Mouse (Mus musculus): ENCODE results near the gene H2al1i. TPM values are rescaled to one million over a fixed set of nuclear protein-coding genes. Genes with fewer than 3 reads are reported as not detected.
"Not testable (repeated sequence)": the region's sequence is repeated elsewhere in the genome, so short reads cannot be mapped to it uniquely, and the experiment has no call there.

H2al1i gene
- polyA plus RNA-seq, 1 experiment from 2014 or later = not detected

- not testable (repeated sequence) for ATAC-seq (ENCODE audit: insufficient number of reproducible peaks, insufficient read depth, low FRiP score, low read depth); H3K4me3 ChIP-seq (ENCODE audit: control insufficient read depth in 1 of 2, insufficient read depth in 1 of 2, low read depth in 1 of 2, low read length in 2 of 2); H3K27me3 ChIP-seq (ENCODE audit: control insufficient read depth, insufficient read depth, low read length); H3K9me3 ChIP-seq (ENCODE audit: control insufficient read depth, low read length); H3K27ac ChIP-seq (replicated peaks in 1 of 2; ENCODE audit: control insufficient read depth in 1 of 2, insufficient read depth in 1 of 2, low read depth in 2 of 2, low read length in 2 of 2); H3K9ac ChIP-seq (ENCODE audit: low read length); H3K4me1 ChIP-seq (ENCODE audit: control insufficient read depth in 2 of 2, insufficient read depth in 2 of 2, low read length in 2 of 2); H3K4me2 ChIP-seq (ENCODE audit: low read length); H3K36me3 ChIP-seq (ENCODE audit: control insufficient read depth, insufficient read depth, low read length)
- WGBS = no CpG with 5 or more reads among the region's 6 CpGs
Measured at GRCm38 (mm10) chrX:11308524-11308923, 15.9 kb upstream of the H2al1i start, which contains the start of gene H2al1d. H2al1d (plus strand) TSS chrX:11308824.

- H3K9me3 ChIP-seq (ENCODE audit: control insufficient read depth, low read length); H3K27ac ChIP-seq (replicated peaks in 1 of 2; ENCODE audit: control insufficient read depth in 1 of 2, insufficient read depth in 1 of 2, low read depth in 2 of 2, low read length in 2 of 2); H3K9ac ChIP-seq (ENCODE audit: low read length); H3K36me3 ChIP-seq (ENCODE audit: control insufficient read depth, insufficient read depth, low read length); H3K4me2 ChIP-seq (ENCODE audit: low read length); ATAC-seq (ENCODE audit: insufficient number of reproducible peaks, insufficient read depth, low FRiP score, low read depth); H3K27me3 ChIP-seq (ENCODE audit: control insufficient read depth, insufficient read depth, low read length); H3K4me3 ChIP-seq (ENCODE audit: control insufficient read depth in 1 of 2, insufficient read depth in 1 of 2, low read depth in 1 of 2, low read length in 2 of 2); H3K4me1 ChIP-seq (ENCODE audit: control insufficient read depth in 2 of 2, insufficient read depth in 2 of 2, low read length in 2 of 2): not testable (repeated sequence)
- WGBS = no CpG with 5 or more reads among the region's 3 CpGs
Measured at GRCm38 (mm10) chrX:11311634-11312033, 12.8 kb upstream of the H2al1i start, which contains the start of gene H2al1e. H2al1e (plus strand) TSS chrX:11311934.

GRCm38 (mm10) chrX:11314858-11315257 lies 9.6 kb upstream of the H2al1i start, which contains the start of gene H2al1f:
H2al1f (plus strand) TSS chrX:11315158.
- not testable (repeated sequence) for H3K4me1 ChIP-seq (ENCODE audit: control insufficient read depth in 2 of 2, insufficient read depth in 2 of 2, low read length in 2 of 2); H3K27me3 ChIP-seq (ENCODE audit: control insufficient read depth, insufficient read depth, low read length); ATAC-seq (ENCODE audit: insufficient number of reproducible peaks, insufficient read depth, low FRiP score, low read depth); H3K9ac ChIP-seq (ENCODE audit: low read length); H3K4me3 ChIP-seq (ENCODE audit: control insufficient read depth in 1 of 2, insufficient read depth in 1 of 2, low read depth in 1 of 2, low read length in 2 of 2); H3K9me3 ChIP-seq (ENCODE audit: control insufficient read depth, low read length); H3K27ac ChIP-seq (replicated peaks in 1 of 2; ENCODE audit: control insufficient read depth in 1 of 2, insufficient read depth in 1 of 2, low read depth in 2 of 2, low read length in 2 of 2); H3K36me3 ChIP-seq (ENCODE audit: control insufficient read depth, insufficient read depth, low read length); H3K4me2 ChIP-seq (ENCODE audit: low read length)
- WGBS = no CpG with 5 or more reads among the region's 6 CpGs

- not testable (repeated sequence) for H3K9ac ChIP-seq (ENCODE audit: low read length); H3K4me2 ChIP-seq (ENCODE audit: low read length); H3K9me3 ChIP-seq (ENCODE audit: control insufficient read depth, low read length); H3K27me3 ChIP-seq (ENCODE audit: control insufficient read depth, insufficient read depth, low read length); H3K36me3 ChIP-seq (ENCODE audit: control insufficient read depth, insufficient read depth, low read length); ATAC-seq (ENCODE audit: insufficient number of reproducible peaks, insufficient read depth, low FRiP score, low read depth); H3K27ac ChIP-seq (replicated peaks in 1 of 2; ENCODE audit: control insufficient read depth in 1 of 2, insufficient read depth in 1 of 2, low read depth in 2 of 2, low read length in 2 of 2); H3K4me1 ChIP-seq (ENCODE audit: control insufficient read depth in 2 of 2, insufficient read depth in 2 of 2, low read length in 2 of 2); H3K4me3 ChIP-seq (ENCODE audit: control insufficient read depth in 1 of 2, insufficient read depth in 1 of 2, low read depth in 1 of 2, low read length in 2 of 2)
- WGBS = no CpG with 5 or more reads among the region's 3 CpGs
Measured at GRCm38 (mm10) chrX:11317956-11318355, 6.5 kb upstream of the H2al1i start, which contains the start of gene H2al1g. H2al1g (plus strand) TSS chrX:11318256.

GRCm38 (mm10) chrX:11321192-11321591 lies 3.3 kb upstream of the H2al1i start, which contains the start of gene H2al1h:
H2al1h (plus strand) TSS chrX:11321492.
- ATAC-seq (ENCODE audit: insufficient number of reproducible peaks, insufficient read depth, low FRiP score, low read depth); H3K9me3 ChIP-seq (ENCODE audit: control insufficient read depth, low read length): not testable (repeated sequence)

GRCm38 (mm10) chrX:11327522-11327921 lies 3.1 kb downstream of the H2al1i start, which contains the start of gene H2al1j:
H2al1j (plus strand) TSS chrX:11327822.
- H3K27me3 ChIP-seq (ENCODE audit: control insufficient read depth, insufficient read depth, low read length); H3K9ac ChIP-seq (ENCODE audit: low read length); H3K36me3 ChIP-seq (ENCODE audit: control insufficient read depth, insufficient read depth, low read length); H3K4me3 ChIP-seq (ENCODE audit: control insufficient read depth in 1 of 2, insufficient read depth in 1 of 2, low read depth in 1 of 2, low read length in 2 of 2); H3K4me2 ChIP-seq (ENCODE audit: low read length); H3K9me3 ChIP-seq (ENCODE audit: control insufficient read depth, low read length); H3K4me1 ChIP-seq (ENCODE audit: control insufficient read depth in 2 of 2, insufficient read depth in 2 of 2, low read length in 2 of 2); H3K27ac ChIP-seq (replicated peaks in 1 of 2; ENCODE audit: control insufficient read depth in 1 of 2, insufficient read depth in 1 of 2, low read depth in 2 of 2, low read length in 2 of 2); ATAC-seq (ENCODE audit: insufficient number of reproducible peaks, insufficient read depth, low FRiP score, low read depth): not testable (repeated sequence)
- WGBS = 75% methylated on average over 2 of the region's 2 CpGs

More at GRCm38 (mm10) chrX:11321192-11321591, 3.3 kb upstream of the H2al1i start, which contains the start of gene H2al1h:
- H3K4me3 ChIP-seq (ENCODE audit: control insufficient read depth in 1 of 2, insufficient read depth in 1 of 2, low read depth in 1 of 2, low read length in 2 of 2); H3K4me1 ChIP-seq (ENCODE audit: control insufficient read depth in 2 of 2, insufficient read depth in 2 of 2, low read length in 2 of 2); H3K4me2 ChIP-seq (ENCODE audit: low read length); H3K27me3 ChIP-seq (ENCODE audit: control insufficient read depth, insufficient read depth, low read length); H3K9ac ChIP-seq (ENCODE audit: low read length); H3K36me3 ChIP-seq (ENCODE audit: control insufficient read depth, insufficient read depth, low read length); H3K27ac ChIP-seq (replicated peaks in 1 of 2; ENCODE audit: control insufficient read depth in 1 of 2, insufficient read depth in 1 of 2, low read depth in 2 of 2, low read length in 2 of 2): not testable (repeated sequence)
- WGBS = no CpG with 5 or more reads among the region's 6 CpGs

- H3K9me3 ChIP-seq (ENCODE audit: control insufficient read depth, low read length) = no peaks in the 10 kb centered on the region
- no peak overlapping the region for H3K4me2 ChIP-seq (ENCODE audit: low read length)
- H3K27ac ChIP-seq (replicated peaks in 1 of 2; ENCODE audit: control insufficient read depth in 1 of 2, insufficient read depth in 1 of 2, low read depth in 2 of 2, low read length in 2 of 2) = no peak overlapping the region
- no peaks in the 10 kb centered on the region for H3K36me3 ChIP-seq (ENCODE audit: control insufficient read depth, insufficient read depth, low read length)
- no peak overlapping the region for H3K9ac ChIP-seq (ENCODE audit: low read length)
- H3K27me3 ChIP-seq (ENCODE audit: control insufficient read depth, insufficient read depth, low read length) = no peaks in the 10 kb centered on the region
- ATAC-seq (ENCODE audit: insufficient number of reproducible peaks, insufficient read depth, low FRiP score, low read depth) = no peak
- H3K4me1 ChIP-seq (ENCODE audit: control insufficient read depth in 2 of 2, insufficient read depth in 2 of 2, low read length in 2 of 2) = no peaks in the 10 kb centered on the region
- H3K4me3 ChIP-seq (ENCODE audit: control insufficient read depth in 1 of 2, insufficient read depth in 1 of 2, low read depth in 1 of 2, low read length in 2 of 2) = no peak overlapping the region
- WGBS = 59% methylated on average over 9 of the region's 9 CpGs
Measured at GRCm38 (mm10) chrX:11345762-11346161, 21.3 kb downstream of the H2al1i start.

- Histone ChIP-seq H3K4me1 (ENCODE audit: control insufficient read depth in 2 of 2, insufficient read depth in 2 of 2, low read length in 2 of 2) (no peaks in the 10 kb centered on the region), H3K36me3 (ENCODE audit: control insufficient read depth, insufficient read depth, low read length) (no peaks in the 10 kb centered on the region), H3K27me3 (ENCODE audit: control insufficient read depth, insufficient read depth, low read length) (no peaks in the 10 kb centered on the region), H3K9me3 (ENCODE audit: control insufficient read depth, low read length) (no peaks in the 10 kb centered on the region), H3K4me2 (ENCODE audit: low read length) (no peak overlapping the region), H3K27ac (replicated peaks in 1 of 2; ENCODE audit: control insufficient read depth in 1 of 2, insufficient read depth in 1 of 2, low read depth in 2 of 2, low read length in 2 of 2) (no peak overlapping the region), H3K9ac (ENCODE audit: low read length) (no peak overlapping the region), H3K4me3 (ENCODE audit: control insufficient read depth in 1 of 2, insufficient read depth in 1 of 2, low read depth in 1 of 2, low read length in 2 of 2) (no peak overlapping the region)
- 78% methylated on average over 3 of the region's 3 CpGs for WGBS
- no peak for ATAC-seq (ENCODE audit: insufficient number of reproducible peaks, insufficient read depth, low FRiP score, low read depth)
Measured at GRCm38 (mm10) chrX:11346756-11347155, 22.3 kb downstream of the H2al1i start.
